Mouse (Mus musculus): ENCODE measurements around the gene Spi1.

GRCm38 (mm10) chr2:91051917-91052316 lies 30.3 kb upstream of the Spi1 start:
- TF ChIP-seq CTCF (IDR thresholded peaks at IDR 0.05; ENCODE audit: borderline replicate concordance, insufficient read depth, low read depth, low read length) (no peak), POLR2A (IDR thresholded peaks at IDR 0.05; ENCODE audit: borderline replicate concordance, insufficient read depth, low read length) (no peak)
